Mouse (Mus musculus) thymus, postnatal 36 days (tissue): ENCODE results near the gene Swap70.

Experiments used
- DNase-seq, 2 experiments: peaks; one replicate each; pipeline ENCODE4 v3.0.0; 2022; ENCODE audit warnings: mixed read lengths in 2 of 2

The Swap70 gene

GRCm38 (mm10) chr7:110277734-110278245, 56.3 kb downstream of the Swap70 start:
- no peak for DNase-seq

- no peak for DNase-seq
Observed at GRCm38 (mm10) chr7:110279183-110279582, 57.7 kb downstream of the Swap70 start.

GRCm38 (mm10) chr7:110281435-110282256, 60.1 kb downstream of the Swap70 start:
- no peak for DNase-seq

GRCm38 (mm10) chr7:110282797-110283196, 61.3 kb downstream of the Swap70 start:
- no peak for DNase-seq

GRCm38 (mm10) chr7:110283484-110284275, 62.2 kb downstream of the Swap70 start:
- DNase-seq: no peak

- DNase-seq: no peak
Observed at GRCm38 (mm10) chr7:110285076-110285848, 63.8 kb downstream of the Swap70 start.

- DNase-seq: no peak
Observed at GRCm38 (mm10) chr7:110285849-110286151, 64.3 kb downstream of the Swap70 start.

GRCm38 (mm10) chr7:110286198-110286732, 64.8 kb downstream of the Swap70 start:
- no peak for DNase-seq

- peak; percentile 69 to 74 for DNase-seq
Observed at GRCm38 (mm10) chr7:110286838-110287475, 65.4 kb downstream of the Swap70 start.

- no peak for DNase-seq
Observed at GRCm38 (mm10) chr7:110287476-110288071, 66.1 kb downstream of the Swap70 start.

GRCm38 (mm10) chr7:110288191-110288604, 66.7 kb downstream of the Swap70 start:
- DNase-seq: no peak

GRCm38 (mm10) chr7:110288731-110289191, 67.2 kb downstream of the Swap70 start:
- DNase-seq: no peak

GRCm38 (mm10) chr7:110289647-110290046, 68.1 kb downstream of the Swap70 start:
- DNase-seq: no peak

- no peak for DNase-seq
Observed at GRCm38 (mm10) chr7:110296889-110297603, 75.5 kb downstream of the Swap70 start.

- DNase-seq: no peak
Observed at GRCm38 (mm10) chr7:110297611-110298010, 76.1 kb downstream of the Swap70 start.

GRCm38 (mm10) chr7:110298090-110298489, 76.6 kb downstream of the Swap70 start:
- DNase-seq: no peak

GRCm38 (mm10) chr7:110298739-110299410, 77.4 kb downstream of the Swap70 start:
- no peak for DNase-seq

GRCm38 (mm10) chr7:110302886-110303285, 81.4 kb downstream of the Swap70 start:
- DNase-seq: no peak

GRCm38 (mm10) chr7:110305486-110305885, 84.0 kb downstream of the Swap70 start:
- no peak for DNase-seq

- DNase-seq: no peak
Observed at GRCm38 (mm10) chr7:110306281-110306680, 84.8 kb downstream of the Swap70 start.
